Mouse (Mus musculus) intestine, embryonic 14.5 days (tissue): ENCODE measurements around the gene Gm28044. TPM values are rescaled to one million over a fixed set of nuclear protein-coding genes. Genes with fewer than 3 reads are reported as not detected.

Experiments used
- polyA plus RNA-seq: library from polyadenylated mRNA; unstranded; fragments of >200 nt; fragmentation: Nextera tagmentation; extraction: Ambion mirVana; gene quantifications from 2 replicates; pipeline ENCODE4 v1.2.1, GENCODE M21; 2014

The Gm28044 gene
- polyA plus RNA-seq, 1 experiment from 2014 or later = not detected

Other genes starting within 250 kb of the Gm28044 start
- 0.22 and 0.28 TPM in 2 replicates for gene Rslcan18, start 244.3 kb downstream of the Gm28044 start, polyA plus RNA-seq
- 2.0 and 2.4 TPM in 2 replicates for gene Zfp759, start 238.9 kb downstream of the Gm28044 start, polyA plus RNA-seq
- gene Rsl1, start 187.4 kb downstream of the Gm28044 start, polyA plus RNA-seq = 5.3 and 5.6 TPM in 2 replicates
- gene Zfp455, start 166.0 kb downstream of the Gm28044 start, polyA plus RNA-seq = 1.4 and 1.7 TPM in 2 replicates
- gene Zfp458, start 82.1 kb downstream of the Gm28044 start, polyA plus RNA-seq = 1.9 and 2.6 TPM in 2 replicates
- gene Zfp457, start 54.1 kb downstream of the Gm28044 start, polyA plus RNA-seq = 0.70 and 0.90 TPM in 2 replicates
- 2.9 and 3.5 TPM in 2 replicates for gene Zfp595, start 28.0 kb downstream of the Gm28044 start, polyA plus RNA-seq
- 1.0 and 1.8 TPM in 2 replicates for gene Zfp953, start 69 bp upstream of the Gm28044 start, polyA plus RNA-seq
- 0.34 and 0.54 TPM in 2 replicates for gene Gm28041, start 15.2 kb upstream of the Gm28044 start, polyA plus RNA-seq
- gene Zfp456, start 15.3 kb upstream of the Gm28044 start, polyA plus RNA-seq = 1.9 and 2.0 TPM in 2 replicates
- 6.8 and 7.2 TPM in 2 replicates for gene Zfp429, start 39.3 kb upstream of the Gm28044 start, polyA plus RNA-seq
- 1.6 and 2.4 TPM in 2 replicates for gene Zfp459, start 60.9 kb upstream of the Gm28044 start, polyA plus RNA-seq
- 8.8 and 9.0 TPM in 2 replicates for gene Zfp874a, start 91.1 kb upstream of the Gm28044 start, polyA plus RNA-seq
- 1.9 and 2.0 TPM in 2 replicates for gene Zfp874b, start 123.7 kb upstream of the Gm28044 start, polyA plus RNA-seq
- 10.1 and 13.0 TPM in 2 replicates for gene Zfp58, start 140.0 kb upstream of the Gm28044 start, polyA plus RNA-seq
- gene Gm26965, start 165.6 kb upstream of the Gm28044 start, polyA plus RNA-seq = not detected in 2 replicates
- 22.7 and 23.7 TPM in 2 replicates for gene Zfp87, start 165.6 kb upstream of the Gm28044 start, polyA plus RNA-seq
- gene Zfp748, start 193.3 kb upstream of the Gm28044 start, polyA plus RNA-seq = 14.1 and 15.9 TPM in 2 replicates
- gene Zfp729b, start 249.2 kb upstream of the Gm28044 start, polyA plus RNA-seq = 4.7 and 4.8 TPM in 2 replicates